Mouse (Mus musculus) midbrain, embryonic 11.5 days (tissue): ENCODE measurements at regions not wholly inside any gene's neighbourhood (a gene's known extent, or its start where the extent isn't known, plus 50 kb on each side); places are given as distances from the start of the nearest gene placed in this dataset.
A peak's percentile ranks its signal among the peaks of the same experiment; 100 is the strongest.

Experiments used
- ATAC-seq: fragments of 200-750 bp; cut with Nextera tagmentation; 2 replicates; pipeline ENCODE4 v1.8.0; 2017; ENCODE audit warnings: moderate TSS enrichment, moderate library complexity; ENCODE audit not compliant: low FRiP score
- DNase-seq: peaks from one replicate; pipeline ENCODE4 v3.0.0; 2015; ENCODE audit warnings: low spot score; ENCODE audit errors: missing footprints
- H3K27ac ChIP-seq: fragments of 300-500 bp; sonication (generic); 2 replicates; pipeline ENCODE4 v1.5.1; 2014; ENCODE audit warnings: low read depth, low read length
- H3K27me3 ChIP-seq: fragments of 300-500 bp; sonication (generic); 2 replicates; pipeline ENCODE4 v1.6.1; 2014; ENCODE audit warnings: mild to moderate bottlenecking, low read length, moderate library complexity, mixed read lengths; ENCODE audit not compliant: control insufficient read depth, insufficient read depth
- H3K36me3 ChIP-seq: fragments of 300-500 bp; sonication (generic); 2 replicates; pipeline ENCODE4 v1.6.1; 2014; ENCODE audit warnings: mild to moderate bottlenecking, low read length, moderate library complexity, mixed read lengths; ENCODE audit not compliant: control insufficient read depth, insufficient read depth
- H3K4me1 ChIP-seq: fragments of 300-500 bp; sonication (generic); 2 replicates; pipeline ENCODE4 v1.6.1; 2014; ENCODE audit warnings: low read length; ENCODE audit not compliant: control insufficient read depth, insufficient read depth
- H3K4me2 ChIP-seq: fragments of 300-500 bp; sonication (generic); 2 replicates; pipeline ENCODE4 v1.6.1; 2014; ENCODE audit warnings: mild to moderate bottlenecking, moderate library complexity
- H3K4me3 ChIP-seq: fragments of 300-500 bp; sonication (generic); 2 replicates; pipeline ENCODE4 v1.5.1; 2014; ENCODE audit warnings: low read depth, low read length
- H3K9ac ChIP-seq: fragments of 300-500 bp; sonication (generic); 2 replicates; pipeline ENCODE4 v1.6.1; 2014; ENCODE audit warnings: low read length
- H3K9me3 ChIP-seq: fragments of 300-500 bp; sonication (generic); 2 replicates; pipeline ENCODE4 v1.6.1; 2016; ENCODE audit warnings: low read length; ENCODE audit not compliant: control insufficient read depth
- WGBS: fragments of 180-500 bp; shearing (Covaris S2); extraction: QIAGEN DNeasy Blood & Tissue Kit; methylation state at CpG from one replicate; pipeline ENCODE4 v1.1.7; 2014; 5-methylcytosine and 5-hydroxymethylcytosine counted together

GRCm38 (mm10) chr6:122394160-122394559, 53.8 kb upstream of the Phc1 start:
- no peaks in the 10 kb centered on the region; the same call in 1 of the 2 replicates for H3K27me3 ChIP-seq
- peak; percentile 59 for DNase-seq
- H3K9ac ChIP-seq = no peak overlapping the region
- no peaks in the 10 kb centered on the region for H3K36me3 ChIP-seq
- no peaks in the 10 kb centered on the region for H3K9me3 ChIP-seq
- H3K4me3 ChIP-seq = no peak overlapping the region
- no peak for ATAC-seq
- H3K27ac ChIP-seq = peak overlapping the region; percentile 14; the same call in 1 of the 2 replicates
- no peaks in the 10 kb centered on the region for H3K4me1 ChIP-seq
- 88% methylated on average over 5 of the region's 5 CpGs for WGBS
- no peak overlapping the region for H3K4me2 ChIP-seq

GRCm38 (mm10) chr6:122393231-122393881, 53.0 kb upstream of the Phc1 start:
- ATAC-seq (no peak), DNase-seq (peak; percentile 6)
- no peaks in the 10 kb centered on the region for H3K4me1 ChIP-seq
- H3K36me3 ChIP-seq = no peaks in the 10 kb centered on the region
- no peak overlapping the region for H3K4me3 ChIP-seq
- no peak overlapping the region for H3K27ac ChIP-seq
- no peaks in the 10 kb centered on the region for H3K9me3 ChIP-seq
- WGBS = 82% methylated on average over 19 of the region's 19 CpGs
- H3K4me2 ChIP-seq = no peak overlapping the region
- no peaks in the 10 kb centered on the region; the same call in 1 of the 2 replicates for H3K27me3 ChIP-seq
- no peak overlapping the region for H3K9ac ChIP-seq

- H3K27ac ChIP-seq = no peak overlapping the region
- H3K4me3 ChIP-seq = no peak overlapping the region
- DNase-seq (peak; percentile 96), ATAC-seq (peak; percentile 71)
- H3K27me3 ChIP-seq = no peaks in the 10 kb centered on the region; the same call in 1 of the 2 replicates
- no peaks in the 10 kb centered on the region for H3K36me3 ChIP-seq
- H3K9me3 ChIP-seq = no peaks in the 10 kb centered on the region
- H3K4me1 ChIP-seq = no peaks in the 10 kb centered on the region
- WGBS = 38% methylated on average over 29 of the region's 29 CpGs
- no peak overlapping the region for H3K4me2 ChIP-seq
- H3K9ac ChIP-seq = peak overlapping the region; percentile 36; the same call in 1 of the 2 replicates
These were observed 51.6 kb upstream of the Phc1 start for GRCm38 (mm10) chr6:122391725-122392667.

GRCm38 (mm10) chr6:122391126-122391525, 50.8 kb upstream of the Phc1 start:
- no peak overlapping the region for H3K4me3 ChIP-seq
- H3K9me3 ChIP-seq = no peaks in the 10 kb centered on the region
- no peak overlapping the region for H3K4me2 ChIP-seq
- ATAC-seq = no peak; the same call in 1 of the 2 replicates
- peak; percentile 2 for DNase-seq
- WGBS = 87% methylated on average over 10 of the region's 10 CpGs
- H3K27ac ChIP-seq = no peak overlapping the region
- H3K36me3 ChIP-seq = no peaks in the 10 kb centered on the region
- no peaks in the 10 kb centered on the region; the same call in 1 of the 2 replicates for H3K27me3 ChIP-seq
- no peak overlapping the region for H3K9ac ChIP-seq
- H3K4me1 ChIP-seq = no peaks in the 10 kb centered on the region

GRCm38 (mm10) chr6:122390720-122391119, 50.4 kb upstream of the Phc1 start:
- Histone ChIP-seq H3K4me3 (no peak overlapping the region), H3K9me3 (no peaks in the 10 kb centered on the region), H3K36me3 (no peaks in the 10 kb centered on the region), H3K9ac (no peak overlapping the region), H3K27ac (no peak overlapping the region), H3K27me3 (no peaks in the 10 kb centered on the region; the same call in 1 of the 2 replicates), H3K4me2 (no peak overlapping the region), H3K4me1 (no peaks in the 10 kb centered on the region)
- peak; percentile 65 for DNase-seq
- ATAC-seq = no peak
- 85% methylated on average over 13 of the region's 13 CpGs for WGBS
